Mouse (Mus musculus): Measurements from ENCODE around the gene Xndc1.
"Not testable (repeated sequence)": the region's sequence is repeated elsewhere in the genome, so short reads cannot be mapped to it uniquely, and the experiment has no call there.

The Xndc1 gene

GRCm38 (mm10) chr7:102065046-102065891, at the start of gene Xndc1, which contains the start of the genes Rnf121 and Xntrpc:
TSS of gene Xndc1 (plus strand) at chr7:102065511.
TSS of gene Rnf121 (minus strand) at chr7:102065469.
TSS of gene Xntrpc (plus strand) at chr7:102065713.
- peak; percentile 92 to 94 for DNase-seq

- DNase-seq, result no peak
Observed at GRCm38 (mm10) chr7:102016936-102017335, 48.4 kb upstream of the Xndc1 start.

DNA sequence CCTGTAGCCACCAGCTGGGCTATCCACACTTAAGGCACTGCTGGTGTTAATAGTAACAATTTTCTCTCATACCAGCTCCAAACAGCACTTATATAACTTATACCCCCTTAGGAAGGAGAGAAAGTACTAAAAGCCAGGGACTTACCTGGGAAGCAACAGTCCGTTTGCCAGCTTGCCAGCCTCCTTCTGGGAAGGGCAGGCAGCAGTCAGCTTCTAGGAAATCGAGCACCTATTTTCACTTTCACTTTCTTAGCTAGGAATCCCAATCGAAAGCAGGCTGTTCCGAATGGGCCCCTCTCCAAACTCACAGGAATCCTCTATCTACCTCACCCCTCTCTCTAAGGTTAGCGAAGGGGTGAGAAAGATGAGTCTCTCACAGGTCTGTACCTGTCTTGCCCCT, 47.9 kb upstream of the Xndc1 start:
- DNase-seq, result no peak

DNA sequence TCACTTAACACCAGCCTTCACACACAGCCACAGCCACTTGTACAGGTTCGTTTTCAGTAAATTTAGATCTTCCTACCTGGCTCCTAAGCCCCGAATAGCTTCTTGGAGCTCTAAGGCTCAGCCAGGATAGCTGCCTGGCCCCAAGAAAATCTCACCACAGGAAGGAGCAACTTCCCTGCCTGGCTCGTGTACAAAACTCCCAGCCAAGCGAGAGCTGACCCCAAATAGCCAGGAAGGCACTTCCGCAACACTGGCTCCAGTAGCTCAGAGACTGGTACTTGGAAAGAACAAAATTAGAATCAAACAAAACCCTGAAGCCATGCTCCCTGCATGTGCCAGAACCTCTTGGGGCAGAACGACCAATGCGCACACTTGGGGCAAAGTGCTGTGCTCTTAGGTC, 47.3 kb upstream of the Xndc1 start:
- peak in 1 of 2 experiments; percentile 22 for DNase-seq

DNA sequence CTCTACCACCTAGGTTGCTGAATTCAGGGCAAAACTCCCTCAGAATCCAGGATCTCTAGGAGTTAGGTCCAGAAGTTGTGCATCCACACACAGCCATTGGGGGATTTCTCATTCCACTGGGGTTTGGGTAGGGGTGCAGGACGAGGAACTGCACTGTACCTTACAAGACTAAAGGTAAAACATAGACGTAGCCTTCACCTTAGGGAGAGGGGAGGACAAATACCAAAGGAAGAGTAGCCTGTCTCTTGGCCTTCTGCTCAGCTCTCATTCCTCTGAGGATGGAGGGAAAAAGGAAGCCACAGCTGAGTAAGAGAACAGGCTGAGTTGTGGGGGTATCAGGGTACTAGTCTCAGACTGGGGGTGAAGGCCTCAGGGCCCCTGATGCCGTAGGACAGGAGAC, 46.7 kb upstream of the Xndc1 start, which contains the start of gene Il18bp:
Gene Il18bp (minus strand): TSS at position 101 of the 400 bp plus-strand sequence.
- no peak for DNase-seq

DNA sequence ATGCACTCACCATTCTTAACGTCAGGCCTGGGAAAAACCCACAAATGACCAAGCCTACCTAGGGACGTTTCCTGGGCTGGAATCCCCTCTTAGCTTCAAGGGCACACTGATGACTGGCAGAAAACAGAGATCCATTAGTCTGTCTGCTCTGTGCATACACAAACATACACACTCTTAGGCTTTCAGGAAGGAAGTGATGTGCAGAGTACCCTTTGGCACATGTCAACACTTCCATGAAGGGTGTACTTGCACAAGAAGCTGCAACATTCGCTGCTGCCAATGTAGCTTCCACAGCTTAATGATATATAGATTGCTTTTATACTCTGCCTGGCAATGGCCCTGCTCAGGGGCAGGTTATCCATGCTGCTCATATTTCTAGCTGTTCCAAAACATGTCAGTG, 45.9 kb upstream of the Xndc1 start:
- no peak for DNase-seq

GRCm38 (mm10) chr7:102020934-102021333, 44.4 kb upstream of the Xndc1 start:
- not testable (repeated sequence) for DNase-seq

GRCm38 (mm10) chr7:102023821-102024220, 41.5 kb upstream of the Xndc1 start:
- no peak for DNase-seq

- DNase-seq, result no peak
Observed at GRCm38 (mm10) chr7:102025187-102026119, 39.9 kb upstream of the Xndc1 start.

DNA sequence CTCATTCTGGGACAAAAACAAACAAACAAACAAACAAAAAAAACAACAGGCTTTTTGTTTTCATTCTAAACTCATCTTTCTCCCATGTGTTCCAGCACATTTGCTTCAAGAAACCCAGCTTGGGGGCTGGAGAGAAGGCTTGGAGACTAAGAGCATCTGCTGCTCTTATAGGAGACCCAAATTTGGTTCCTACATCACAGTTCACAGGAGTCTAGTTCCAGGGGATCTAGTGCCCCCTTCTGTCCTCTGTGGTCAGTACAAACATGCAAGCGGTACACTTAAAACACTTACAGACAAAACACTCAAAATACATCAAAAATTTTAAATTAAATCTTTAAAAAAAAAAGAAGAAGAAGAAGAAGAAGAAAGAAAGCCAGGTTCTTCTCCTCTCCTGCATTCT, 30.4 kb upstream of the Xndc1 start:
- DNase-seq, result no peak

DNA sequence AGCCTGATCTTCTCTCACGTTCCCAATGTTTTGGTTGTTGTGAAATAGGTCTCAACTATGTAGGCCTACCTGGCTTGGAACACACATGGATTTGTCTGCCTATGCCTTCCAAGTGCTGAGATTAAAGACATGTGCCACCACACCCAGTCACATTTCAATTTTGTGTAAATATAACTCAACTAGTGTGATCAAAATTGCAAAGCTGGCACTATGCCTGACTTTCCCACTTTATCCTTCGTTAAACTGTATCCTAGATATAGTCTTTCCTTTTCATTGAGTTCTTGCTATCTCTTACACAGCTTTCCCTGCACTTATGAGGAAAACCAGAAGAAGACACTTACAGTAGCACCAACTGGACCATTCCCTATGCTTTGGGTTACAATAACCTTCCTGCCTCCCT, 29.8 kb upstream of the Xndc1 start:
- DNase-seq, result no peak

DNA sequence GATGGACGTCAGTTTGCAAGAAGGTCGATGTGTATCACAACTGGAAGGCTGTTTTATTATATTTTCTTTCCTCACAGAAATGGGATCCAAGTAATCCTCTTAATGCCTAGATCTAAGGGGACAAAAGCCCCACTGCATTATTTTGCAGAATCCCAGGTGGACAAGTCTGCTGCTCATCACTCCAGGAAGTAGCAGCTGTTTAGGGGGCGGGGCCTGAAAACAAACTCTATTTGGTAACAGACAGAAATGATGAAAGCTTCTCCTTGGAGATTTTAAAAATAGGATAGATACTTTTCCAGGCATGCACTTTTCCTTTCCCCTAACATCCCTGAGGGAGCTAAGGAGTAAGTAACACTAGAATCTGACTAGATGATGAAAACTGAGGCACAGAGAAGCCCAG, 28.0 kb upstream of the Xndc1 start:
- DNase-seq, result no peak

DNA sequence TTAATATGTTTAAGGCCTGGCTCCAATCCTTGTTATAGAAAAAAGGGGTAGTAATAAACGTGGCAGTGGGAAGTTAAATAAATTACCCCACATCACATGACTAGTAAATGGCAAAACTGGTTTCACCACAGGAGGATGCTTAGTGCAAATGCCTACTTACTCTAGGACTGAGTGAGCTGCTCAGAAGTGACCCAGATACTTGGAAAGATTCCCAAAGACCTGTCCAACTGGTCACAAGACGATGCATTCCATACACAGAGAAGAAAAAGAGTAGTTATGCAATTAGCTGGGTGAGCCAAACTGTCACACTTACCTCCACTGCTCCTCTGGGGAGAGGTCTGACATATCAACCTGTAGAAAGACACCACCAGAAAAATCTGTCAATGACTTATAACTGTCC, 23.0 kb upstream of the Xndc1 start:
- DNase-seq, result no peak

DNA sequence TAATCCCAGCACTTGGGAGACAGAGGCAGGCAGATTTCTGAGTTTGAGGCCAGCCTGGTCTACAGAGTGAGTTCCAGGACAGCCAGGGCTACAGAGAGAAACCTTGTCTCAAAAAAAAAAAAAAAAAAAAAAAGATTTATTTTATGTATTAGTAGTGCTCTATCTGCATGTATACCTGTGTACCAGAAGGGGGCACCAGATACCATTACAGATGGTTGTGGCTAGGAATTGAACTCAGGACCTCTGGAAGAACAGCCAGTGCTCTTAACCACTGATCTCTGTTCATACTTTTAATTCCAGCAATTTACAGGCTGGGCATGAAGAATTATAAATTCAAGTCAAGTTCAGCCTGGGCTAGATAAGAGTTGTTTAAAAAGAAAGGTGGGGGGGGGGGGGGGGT, 16.8 kb upstream of the Xndc1 start:
- not testable (repeated sequence) for DNase-seq

GRCm38 (mm10) chr7:102061353-102061752, 4.0 kb upstream of the Xndc1 start:
- no peak for DNase-seq

DNA sequence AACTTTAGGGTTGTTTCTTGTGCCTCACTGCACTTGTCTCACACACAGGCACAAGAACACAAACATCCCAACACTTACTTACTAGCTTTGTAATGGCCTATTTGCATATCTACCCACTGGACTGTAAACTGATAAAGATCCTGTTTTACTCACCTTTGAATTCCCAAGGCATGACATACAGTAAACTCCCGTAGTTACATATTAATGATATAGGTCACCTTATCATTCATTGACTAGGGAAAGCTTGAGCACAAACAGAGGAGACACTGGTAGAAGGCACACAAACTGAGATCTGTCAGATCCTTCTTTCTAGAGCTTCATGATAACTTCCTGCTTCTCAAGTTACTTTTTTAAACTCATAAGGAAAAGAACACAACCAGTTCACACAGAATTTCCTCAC, 3.1 kb upstream of the Xndc1 start:
- DNase-seq, result no peak

DNA sequence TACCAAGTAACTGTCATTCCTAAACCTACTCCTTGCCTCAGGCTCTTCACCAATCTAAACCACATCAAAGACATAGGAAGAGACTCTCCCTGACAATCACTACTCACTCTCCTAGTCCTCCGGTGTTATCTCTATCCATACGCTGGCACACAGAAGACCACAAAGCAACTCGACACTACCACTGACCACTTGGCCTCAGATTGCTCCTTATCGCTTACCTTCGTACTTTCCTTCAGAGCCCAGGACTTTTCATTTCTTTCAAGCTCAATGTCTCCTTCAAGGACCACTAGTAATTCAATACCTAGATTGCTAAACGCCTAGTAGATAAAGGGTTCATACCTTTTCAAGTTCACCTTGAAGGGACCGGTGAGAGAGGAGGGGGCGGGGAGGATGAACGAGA, 1.4 kb upstream of the Xndc1 start:
- DNase-seq, result no peak

DNA sequence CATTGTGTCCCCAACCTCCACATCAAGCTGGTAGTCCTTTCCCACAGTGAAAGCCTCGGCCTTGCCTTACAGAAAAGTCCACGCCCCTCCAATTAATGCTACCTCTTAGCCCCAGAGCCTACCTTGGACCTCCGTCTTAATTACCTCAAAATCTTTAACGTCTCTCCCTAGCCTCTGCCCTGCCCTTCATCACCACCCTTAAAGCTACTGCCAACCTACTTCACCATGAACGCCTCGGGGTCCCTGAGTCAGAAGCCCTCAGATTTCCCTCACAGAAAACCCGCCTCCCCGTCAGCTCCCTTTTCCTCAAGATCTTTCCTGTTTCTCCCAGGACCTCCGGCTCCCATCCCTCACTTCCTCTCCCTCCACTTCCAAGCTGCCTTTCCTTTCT, 661 bp upstream of the Xndc1 start:
- DNase-seq, result no peak

- DNase-seq, result no peak
Observed at GRCm38 (mm10) chr7:102066363-102066762, 1.1 kb downstream of the Xndc1 start.

- peak in 1 of 2 experiments; percentile 27 for DNase-seq
Observed at GRCm38 (mm10) chr7:102076714-102077296, 11.5 kb downstream of the Xndc1 start.

GRCm38 (mm10) chr7:102078517-102078916, 13.2 kb downstream of the Xndc1 start:
- peak in 1 of 2 experiments; percentile 49 for DNase-seq

GRCm38 (mm10) chr7:102080311-102080710, 15.0 kb downstream of the Xndc1 start:
- DNase-seq, result no peak

GRCm38 (mm10) chr7:102081784-102082183, 16.5 kb downstream of the Xndc1 start:
- no peak for DNase-seq
